Mouse (Mus musculus) cerebral cortex, adult 2 months (tissue): ENCODE data around the gene Unc5cl.

ENCODE experiments used
- WGBS: fragments of 180-500 bp; shearing (Covaris S2); methylation state at CpG from one replicate; pipeline ENCODE4 v1.1.7; 2018; 5-methylcytosine and 5-hydroxymethylcytosine counted together

Gene Unc5cl

GRCm38 (mm10) chr17:48432158-48432980 is 22.3 kb upstream of the Unc5cl start, which contains the start of gene Apobec2:
Gene Apobec2 (minus strand): TSS chr17:48432930.
- 82% methylated on average over 16 of the region's 16 CpGs for WGBS

GRCm38 (mm10) chr17:48433006-48433655 is 21.6 kb upstream of the Unc5cl start:
- 79% methylated on average over 20 of the region's 20 CpGs for WGBS

GRCm38 (mm10) chr17:48433689-48434330 is 20.9 kb upstream of the Unc5cl start:
- 79% methylated on average over 6 of the region's 6 CpGs for WGBS

- 89% methylated on average over 5 of the region's 5 CpGs for WGBS
These were observed 20.2 kb upstream of the Unc5cl start for GRCm38 (mm10) chr17:48434479-48434878.

GRCm38 (mm10) chr17:48436487-48436886 is 18.2 kb upstream of the Unc5cl start:
- 88% methylated on average over 1 of the region's 1 CpGs for WGBS

- WGBS: 49% methylated on average over 7 of the region's 7 CpGs
These were observed 17.2 kb upstream of the Unc5cl start for GRCm38 (mm10) chr17:48437421-48437911.

- 84% methylated on average over 7 of the region's 7 CpGs for WGBS
These were observed 11.8 kb upstream of the Unc5cl start for GRCm38 (mm10) chr17:48442745-48443457.

GRCm38 (mm10) chr17:48443542-48444145 is 11.1 kb upstream of the Unc5cl start:
- WGBS: 71% methylated on average over 16 of the region's 16 CpGs

GRCm38 (mm10) chr17:48447675-48448074 is 7.0 kb upstream of the Unc5cl start:
- 63% methylated on average over 8 of the region's 8 CpGs for WGBS

- WGBS: 89% methylated on average over 13 of the region's 13 CpGs
These were observed 3.9 kb upstream of the Unc5cl start for GRCm38 (mm10) chr17:48450666-48451352.

GRCm38 (mm10) chr17:48451353-48451675 is 3.4 kb upstream of the Unc5cl start, which contains the start of gene Tspo2:
Gene Tspo2 (minus strand): TSS chr17:48451522.
- WGBS: 83% methylated on average over 7 of the region's 7 CpGs

- WGBS: 63% methylated on average over 9 of the region's 9 CpGs
These were observed 2.8 kb upstream of the Unc5cl start for GRCm38 (mm10) chr17:48451753-48452444.

GRCm38 (mm10) chr17:48453489-48453888 is 1.2 kb upstream of the Unc5cl start:
- WGBS: 88% methylated on average over 7 of the region's 7 CpGs

GRCm38 (mm10) chr17:48454190-48454589 is 511 bp upstream of the Unc5cl start:
- WGBS: 74% methylated on average over 7 of the region's 7 CpGs

GRCm38 (mm10) chr17:48455955-48456354 is 1.3 kb downstream of the Unc5cl start:
- 95% methylated on average over 2 of the region's 2 CpGs for WGBS

GRCm38 (mm10) chr17:48457971-48458653 is 3.4 kb downstream of the Unc5cl start:
- WGBS: 89% methylated on average over 13 of the region's 13 CpGs

GRCm38 (mm10) chr17:48462096-48462495 is 7.4 kb downstream of the Unc5cl start:
- WGBS: 97% methylated on average over 13 of the region's 13 CpGs

- 90% methylated on average over 4 of the region's 4 CpGs for WGBS
These were observed 8.7 kb downstream of the Unc5cl start for GRCm38 (mm10) chr17:48463391-48463790.

GRCm38 (mm10) chr17:48466769-48467394 is 12.2 kb downstream of the Unc5cl start:
- 55% methylated on average over 22 of the region's 22 CpGs for WGBS
